Mouse (Mus musculus) liver, embryonic 16.5 days (tissue): ENCODE results near the gene Efna3. TPM values are rescaled to one million over a fixed set of nuclear protein-coding genes. Genes with fewer than 3 reads are reported as not detected.

Source experiments
- ATAC-seq: fragments of 200-750 bp; cut with Nextera tagmentation; 2 replicates; pipeline ENCODE4 v1.8.0; 2017; ENCODE audit warnings: low read depth, mild to moderate bottlenecking, moderate number of reproducible peaks, moderate library complexity
- H3K27ac ChIP-seq: fragments of 300-500 bp; sonication (generic); 2 replicates; pipeline ENCODE4 v1.5.1; 2014; ENCODE audit warnings: mild to moderate bottlenecking, low read length
- H3K27me3 ChIP-seq: fragments of 300-500 bp; sonication (generic); 2 replicates; pipeline ENCODE4 v1.6.1; 2014; ENCODE audit warnings: low read depth, low read length, mixed read lengths; ENCODE audit not compliant: control insufficient read depth, insufficient read depth
- H3K36me3 ChIP-seq: fragments of 300-500 bp; sonication (generic); 2 replicates; pipeline ENCODE4 v1.6.1; 2014; ENCODE audit warnings: mild to moderate bottlenecking; ENCODE audit not compliant: control insufficient read depth, insufficient read depth
- H3K4me1 ChIP-seq: fragments of 300-500 bp; sonication (generic); 2 replicates; pipeline ENCODE4 v1.6.1; 2014; ENCODE audit warnings: low read depth, low read length, mixed read lengths; ENCODE audit not compliant: control insufficient read depth
- H3K4me2 ChIP-seq: fragments of 300-500 bp; sonication (generic); 2 replicates; pipeline ENCODE4 v1.6.1; 2014; ENCODE audit warnings: low read depth, low read length, mixed read lengths
- H3K4me3 ChIP-seq: fragments of 300-500 bp; sonication (generic); 2 replicates; pipeline ENCODE4 v1.5.1; 2014; ENCODE audit warnings: low read depth, mild to moderate bottlenecking, low read length
- H3K9ac ChIP-seq: fragments of 300-500 bp; sonication (generic); 2 replicates; pipeline ENCODE4 v1.6.1; 2014; ENCODE audit warnings: low read depth, low read length
- H3K9me3 ChIP-seq: fragments of 300-500 bp; sonication (generic); replicated peaks from 2 replicates; pipeline ENCODE4 v1.6.1; 2016; ENCODE audit warnings: low read length; ENCODE audit not compliant: control insufficient read depth
- WGBS: fragments of 180-500 bp; shearing (Covaris S2); extraction: QIAGEN DNeasy Blood & Tissue Kit; methylation state at CpG from one replicate; pipeline ENCODE4 v1.1.7; 2014; ENCODE audit not compliant: insufficient replicate concordance; 5-methylcytosine and 5-hydroxymethylcytosine counted together
- polyA plus RNA-seq: library from polyadenylated mRNA; unstranded; fragments of >200 nt; fragmentation: Nextera tagmentation; extraction: Ambion mirVana; gene quantifications from 2 replicates; pipeline ENCODE4 v1.2.1, GENCODE M21; 2015

The Efna3 gene
- polyA plus RNA-seq, 1 experiment from 2014 or later = 0.94 TPM

DNA sequence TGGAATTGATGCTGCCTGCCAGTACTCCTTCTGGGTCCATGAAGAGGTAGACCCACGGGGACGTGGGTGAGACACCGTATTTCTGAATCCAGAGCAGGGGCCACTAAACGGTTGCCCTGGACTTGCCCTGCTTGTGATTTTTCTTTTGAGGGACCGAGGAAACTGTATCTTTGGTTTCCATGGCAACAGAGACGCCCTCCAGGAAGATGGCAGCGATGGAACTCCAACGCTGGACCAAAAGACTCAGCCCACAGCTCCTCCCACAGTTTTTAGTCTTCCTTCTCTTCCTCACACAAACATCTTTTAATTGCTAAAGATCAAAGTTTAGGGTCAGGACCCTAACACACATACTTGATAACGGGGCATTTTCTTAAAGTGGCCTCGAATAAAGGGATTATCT is 9.2 kb upstream of the Efna3 start:
- H3K27me3 ChIP-seq = peaks cover 37% of the 10 kb centered on the region
- no peaks in the 10 kb centered on the region for H3K9me3 ChIP-seq
- H3K27ac ChIP-seq = no peak overlapping the region

DNA sequence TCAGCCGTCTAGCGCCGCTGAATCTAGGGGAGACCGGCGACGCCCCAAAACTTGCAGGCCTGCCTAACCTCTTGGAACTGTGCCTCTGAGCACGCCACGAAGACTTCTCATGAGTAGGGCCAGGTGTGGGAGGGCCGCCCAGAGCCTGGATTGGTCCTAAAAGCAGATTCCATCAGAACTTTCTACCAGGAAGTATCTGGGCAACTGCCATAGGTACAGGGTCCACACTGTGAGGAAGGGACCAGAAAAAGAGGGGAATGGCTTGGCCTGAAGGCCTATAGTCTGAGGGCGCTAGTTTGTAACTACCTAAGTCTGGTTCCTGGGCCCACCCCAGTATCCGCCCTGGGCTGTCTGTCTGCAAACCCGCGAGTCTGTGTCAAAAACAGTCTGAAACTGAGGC is 8.8 kb upstream of the Efna3 start:
- Histone ChIP-seq H3K9ac (no peak overlapping the region), H3K4me1 (no peaks in the 10 kb centered on the region; the same call in 1 of the 2 replicates), H3K36me3 (no peaks in the 10 kb centered on the region), H3K9me3 (no peaks in the 10 kb centered on the region), H3K27ac (no peak overlapping the region), H3K27me3 (peaks cover 39% of the 10 kb centered on the region), H3K4me3 (no peak overlapping the region), H3K4me2 (no peak overlapping the region)
- no peak for ATAC-seq
- 51% methylated on average over 13 of the region's 13 CpGs for WGBS

More for the DNA sequence above, 9.2 kb upstream of the Efna3 start:
- H3K4me1 ChIP-seq = no peaks in the 10 kb centered on the region; the same call in 1 of the 2 replicates
- no peak overlapping the region for H3K4me3 ChIP-seq
- ATAC-seq = no peak
- H3K9ac ChIP-seq = no peak overlapping the region
- H3K36me3 ChIP-seq = no peaks in the 10 kb centered on the region
- WGBS = 55% methylated on average over 10 of the region's 10 CpGs
- H3K4me2 ChIP-seq = no peak overlapping the region

DNA sequence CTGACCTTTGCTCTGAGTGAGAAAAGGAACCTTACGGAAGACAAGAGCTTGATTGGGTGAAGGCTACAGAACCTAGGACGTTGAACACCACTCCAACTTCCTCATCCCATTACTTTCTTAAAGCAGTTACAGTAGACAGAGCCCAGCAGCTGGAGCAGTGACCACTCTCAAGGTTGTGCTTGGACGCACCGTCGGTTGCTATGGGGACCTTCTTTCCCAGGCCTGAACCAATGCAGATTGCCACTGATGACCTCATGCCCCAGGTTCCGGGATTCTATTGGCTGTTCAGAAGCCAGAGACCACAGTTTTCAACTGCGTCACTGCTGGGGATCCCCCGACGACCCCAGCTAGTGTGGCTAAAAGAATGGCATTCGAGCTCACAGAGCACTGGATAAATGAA is 8.2 kb upstream of the Efna3 start:
- Histone ChIP-seq H3K27ac (no peak overlapping the region), H3K9me3 (no peaks in the 10 kb centered on the region), H3K4me3 (no peak overlapping the region), H3K9ac (no peak overlapping the region), H3K27me3 (peaks cover 36% of the 10 kb centered on the region), H3K4me2 (no peak overlapping the region), H3K36me3 (no peaks in the 10 kb centered on the region), H3K4me1 (no peaks in the 10 kb centered on the region; the same call in 1 of the 2 replicates)
- no peak for ATAC-seq
- WGBS = 25% methylated on average over 10 of the region's 10 CpGs

DNA sequence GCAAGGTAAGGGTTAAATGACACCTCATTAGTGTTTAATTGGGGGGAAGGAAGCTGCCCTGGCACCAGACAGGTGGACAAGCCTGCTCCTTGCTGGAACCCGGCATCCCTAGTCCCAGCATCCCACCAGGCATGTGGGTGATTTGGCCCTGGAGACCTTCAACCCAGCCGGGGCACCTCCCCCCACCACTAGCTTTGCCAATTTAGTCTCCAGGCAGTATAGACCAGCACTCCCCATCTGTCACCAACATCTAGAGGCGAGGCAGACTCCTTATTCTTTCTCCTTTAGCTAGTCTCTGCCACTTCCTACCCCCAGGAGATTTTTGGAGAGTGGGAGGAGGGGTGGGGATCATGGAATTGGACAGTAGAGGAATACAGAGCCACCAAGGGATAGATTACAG is 7.6 kb upstream of the Efna3 start:
- H3K27me3 ChIP-seq = peaks cover 36% of the 10 kb centered on the region
- WGBS = 40% methylated on average over 3 of the region's 3 CpGs
- no peaks in the 10 kb centered on the region for H3K9me3 ChIP-seq
- ATAC-seq = no peak
- no peak overlapping the region for H3K4me3 ChIP-seq
- H3K4me1 ChIP-seq = no peaks in the 10 kb centered on the region; the same call in 1 of the 2 replicates
- H3K36me3 ChIP-seq = no peaks in the 10 kb centered on the region
- H3K27ac ChIP-seq = no peak overlapping the region
- no peak overlapping the region for H3K9ac ChIP-seq
- H3K4me2 ChIP-seq = no peak overlapping the region

DNA sequence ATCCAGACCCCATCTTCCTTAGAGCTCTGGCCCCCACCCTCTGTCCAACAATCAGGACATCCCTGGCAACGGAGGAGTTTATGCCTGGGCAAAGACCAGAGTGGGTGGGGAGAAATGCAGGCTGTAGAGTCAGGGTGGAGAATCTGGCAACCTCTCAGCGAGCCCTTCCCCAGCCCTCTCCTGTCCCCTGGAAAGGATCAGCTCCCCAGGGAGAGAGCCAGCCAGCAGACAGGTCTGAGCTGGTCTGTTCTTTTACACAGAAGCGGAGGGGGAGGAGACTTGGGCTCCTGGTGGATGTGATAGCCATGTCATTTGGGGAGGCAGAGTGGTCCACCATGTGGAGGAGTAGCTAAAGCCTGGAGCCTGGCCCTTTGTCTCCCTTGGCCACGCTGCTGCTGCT is 5.9 kb upstream of the Efna3 start:
- Histone ChIP-seq H3K4me2 (no peak overlapping the region), H3K27me3 (peaks cover 47% of the 10 kb centered on the region), H3K9me3 (no peaks in the 10 kb centered on the region), H3K36me3 (no peaks in the 10 kb centered on the region), H3K9ac (no peak overlapping the region), H3K4me3 (no peak overlapping the region), H3K4me1 (no peaks in the 10 kb centered on the region; the same call in 1 of the 2 replicates), H3K27ac (no peak overlapping the region)
- 22% methylated on average over 4 of the region's 4 CpGs for WGBS
- no peak for ATAC-seq

DNA sequence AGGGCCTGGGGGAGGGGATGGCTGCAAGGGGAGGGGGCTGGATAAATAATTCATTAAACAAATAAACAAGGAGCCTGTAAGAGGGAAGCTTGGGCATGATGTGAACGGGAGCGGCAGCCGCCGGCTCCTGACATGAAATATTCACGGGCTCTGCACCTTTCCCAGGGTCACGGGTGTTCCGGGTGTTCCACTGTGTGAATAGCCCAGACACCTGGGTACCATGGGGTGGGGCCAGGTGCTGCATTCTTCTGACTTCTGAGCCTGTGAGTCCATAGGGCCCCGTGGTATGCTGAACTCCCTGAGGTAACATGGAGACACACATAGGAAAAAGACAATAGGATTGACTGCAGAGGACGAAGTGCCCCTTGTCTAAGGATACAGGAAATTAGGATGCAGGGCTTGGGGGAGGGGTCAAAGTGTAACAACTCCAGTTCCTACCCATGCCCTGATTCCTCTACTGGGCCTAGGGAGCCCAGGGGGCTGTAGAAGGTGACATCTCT is 4.7 kb upstream of the Efna3 start:
- Histone ChIP-seq H3K27ac (no peak overlapping the region), H3K9me3 (no peaks in the 10 kb centered on the region), H3K9ac (no peak overlapping the region), H3K36me3 (no peaks in the 10 kb centered on the region), H3K4me3 (no peak overlapping the region), H3K4me1 (peaks cover 6% of the 10 kb centered on the region), H3K27me3 (peaks cover 59% of the 10 kb centered on the region), H3K4me2 (no peak overlapping the region)
- no peak for ATAC-seq
- 61% methylated on average over 9 of the region's 9 CpGs for WGBS

DNA sequence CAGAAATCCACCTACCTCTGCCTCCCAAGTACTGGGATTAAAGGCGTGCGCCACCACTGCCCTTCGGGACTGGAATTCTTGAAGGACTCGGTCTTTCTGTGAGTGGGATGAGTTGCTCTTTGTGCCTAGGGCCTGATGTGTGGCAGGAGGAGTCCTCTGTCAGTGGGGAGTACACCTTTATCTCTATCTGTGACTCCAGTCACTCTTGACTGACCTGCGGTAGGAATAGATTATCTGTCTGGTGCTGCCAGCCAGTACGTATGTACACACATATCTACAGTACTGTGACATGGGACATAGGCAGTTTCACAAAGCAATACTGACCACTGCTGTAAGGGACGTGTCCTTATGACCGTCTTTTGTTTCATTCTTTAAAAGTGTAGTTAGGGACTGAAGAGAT is 3.1 kb upstream of the Efna3 start:
- H3K4me1 ChIP-seq = peaks cover 20% of the 10 kb centered on the region
- ATAC-seq = no peak
- H3K27ac ChIP-seq = no peak overlapping the region
- 58% methylated on average over 8 of the region's 8 CpGs for WGBS
- H3K9me3 ChIP-seq = no peaks in the 10 kb centered on the region
- H3K4me3 ChIP-seq = no peak overlapping the region
- H3K9ac ChIP-seq = no peak overlapping the region
- no peaks in the 10 kb centered on the region for H3K36me3 ChIP-seq
- H3K27me3 ChIP-seq = peaks cover 66% of the 10 kb centered on the region
- no peak overlapping the region for H3K4me2 ChIP-seq

DNA sequence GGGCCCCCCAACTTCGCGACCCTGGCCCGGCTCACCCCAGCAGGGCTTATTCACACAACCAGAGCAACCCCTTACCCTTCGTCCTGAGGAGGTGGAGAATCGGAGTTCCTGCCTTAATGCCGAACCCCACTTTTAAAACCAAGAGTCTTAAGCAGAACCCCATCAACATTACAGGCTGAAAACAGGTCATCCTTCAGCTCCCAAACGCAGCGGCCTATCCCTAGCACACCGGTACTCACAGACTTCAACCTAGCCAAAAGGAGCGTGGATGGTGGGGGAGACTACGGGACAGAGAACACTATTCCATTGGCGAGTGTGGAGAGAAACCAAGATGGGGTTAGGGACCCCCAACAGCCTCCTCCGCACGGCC is 649 bp downstream of the Efna3 start:
- H3K4me3 ChIP-seq = peak overlapping the region; percentile 47
- H3K4me1 ChIP-seq = peaks cover 28% of the 10 kb centered on the region
- H3K4me2 ChIP-seq = peak overlapping the region; percentile 65
- no peaks in the 10 kb centered on the region for H3K36me3 ChIP-seq
- no peak overlapping the region for H3K27ac ChIP-seq
- no peaks in the 10 kb centered on the region for H3K9me3 ChIP-seq
- ATAC-seq = no peak
- 2% methylated on average over 14 of the region's 14 CpGs for WGBS
- peaks cover 79% of the 10 kb centered on the region for H3K27me3 ChIP-seq
- H3K9ac ChIP-seq = no peak overlapping the region

DNA sequence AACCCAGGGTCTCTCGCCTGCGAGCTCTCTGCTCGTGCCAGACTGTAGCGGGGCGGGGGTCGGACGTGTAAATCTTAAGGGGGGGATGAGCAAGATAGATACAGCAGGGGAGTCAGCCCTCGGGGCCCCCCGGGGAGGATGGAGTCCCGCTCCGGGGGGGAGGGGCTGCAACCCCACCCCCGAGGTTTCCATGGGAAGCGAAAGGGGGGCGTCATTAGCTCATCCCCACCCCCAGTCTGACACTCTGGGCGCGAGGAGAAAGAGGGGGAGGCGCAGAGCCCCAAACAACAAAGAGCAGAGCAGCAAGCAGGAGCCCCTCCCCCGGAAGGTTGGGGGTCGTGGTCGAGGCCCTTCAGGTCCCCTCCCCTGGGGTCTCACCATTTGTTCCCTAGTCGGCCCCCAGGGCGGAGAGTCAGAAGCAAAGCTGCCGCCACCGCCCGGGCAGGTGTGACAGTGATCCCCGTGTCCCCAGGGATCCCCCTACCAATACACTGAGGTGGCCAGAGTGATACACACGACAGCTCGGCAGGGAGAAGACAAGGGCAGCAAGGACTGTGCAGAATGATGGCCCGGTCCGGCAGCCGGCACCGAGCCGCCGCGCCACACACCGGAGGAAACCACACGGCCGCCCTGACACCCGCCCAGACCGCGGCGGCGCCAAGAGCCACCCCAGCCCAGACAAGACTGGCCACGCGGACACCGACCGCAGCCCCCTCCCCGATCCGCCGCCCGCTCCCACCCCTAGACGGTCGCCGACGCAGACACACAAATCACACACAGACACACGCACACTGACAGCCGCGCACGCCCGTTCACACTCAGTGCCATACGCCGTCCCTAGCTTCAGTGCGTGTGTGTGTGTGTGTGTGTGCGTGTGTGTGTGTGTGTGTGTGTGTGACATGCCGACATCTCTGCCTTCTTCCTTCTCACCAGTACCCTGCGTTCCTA is 1.3 kb downstream of the Efna3 start:
- no peak for ATAC-seq
- Histone ChIP-seq H3K4me2 (peak overlapping the region; percentile 65), H3K9ac (no peak overlapping the region), H3K36me3 (no peaks in the 10 kb centered on the region), H3K27me3 (peaks cover 78% of the 10 kb centered on the region), H3K27ac (no peak overlapping the region), H3K4me3 (peak overlapping the region; percentile 47; the same call in 1 of the 2 replicates), H3K4me1 (peaks cover 28% of the 10 kb centered on the region), H3K9me3 (no peaks in the 10 kb centered on the region)
- 2% methylated on average over 66 of the region's 66 CpGs for WGBS
